ENCODE assay signal across 28 mouse cellular contexts in the genomic region with DNA sequence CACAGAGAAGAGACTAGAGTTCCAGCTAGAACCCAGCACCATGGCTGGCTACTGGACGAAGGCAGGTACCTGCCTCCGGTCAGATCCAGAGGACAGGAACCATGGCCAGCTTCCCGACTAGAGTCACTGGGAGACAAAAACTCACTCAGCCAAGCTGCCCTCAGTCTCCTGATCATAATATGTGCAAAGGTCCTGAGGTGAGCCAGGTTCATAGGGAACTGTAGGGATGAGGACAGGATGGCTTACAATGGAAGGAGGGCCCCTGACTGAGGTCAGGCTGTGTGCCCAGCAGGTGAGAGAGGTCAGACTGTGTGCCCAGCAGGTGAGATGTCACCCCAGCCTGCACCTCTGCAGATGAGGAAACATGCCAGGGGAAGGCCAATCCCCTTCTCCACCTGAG. TPM values are rescaled to one million over a fixed set of nuclear protein-coding genes. Genes with fewer than 3 reads are reported as not detected.
DNase-seq lines count a peak whose midpoint lies in the region; ATAC-seq and TF ChIP-seq lines count a peak whose summit lies in the region.
"Had no signal": no experiment of that assay in that cellular context is flagged by ENCODE, and none has a peak within 500 bp of the region (broad histone marks: within the 10 kb centered on the region; RNA-seq: fewer than 3 reads in every experiment).

No protein-coding gene starts in this region.

- no peak for DNase-seq in liver, embryonic 13.5 days
- no peak for DNase-seq in liver
- no peak for DNase-seq in liver, postnatal 0 days
- DNase-seq: adrenal gland, postnatal 10 days; B cell, adult 2 months; cerebellum, adult 11 months; cerebellum, adult 2 months; cerebellum, adult 9-11 months; cerebellum, postnatal 25 days; forebrain, postnatal 0 days; gastrocnemius, adult 2 months; gastrocnemius, postnatal 25 days; heart, adult 18-20 months had no signal

- no peak overlapping the region for H3K4me3 ChIP-seq in intestine, embryonic 16.5 days (ENCODE audit: low read length)
- H3K4me3 ChIP-seq in intestine, embryonic 15.5 days (replicated peaks) = no peak overlapping the region
- no peak overlapping the region for H3K4me3 ChIP-seq in liver, embryonic 13.5 days (replicated peaks)
- peak overlapping the region; percentile 29 for H3K4me3 ChIP-seq in megakaryocyte, embryonic 14.5 days (replicated peaks)
- no peak overlapping the region for H3K4me3 ChIP-seq in liver, postnatal 0 days (ENCODE audit: low read depth, low read length)
- H3K4me3 ChIP-seq: embryonic facial prominence, embryonic 12.5 days; embryonic facial prominence, embryonic 15.5 days; gastrocnemius, adult 2 months; hindbrain, embryonic 12.5 days; hindbrain, embryonic 15.5 days had no signal

- H3K27me3 ChIP-seq in intestine, embryonic 16.5 days (replicated peaks; ENCODE audit: control insufficient read depth, insufficient read depth, low read length) = no peaks in the 10 kb centered on the region
- H3K27me3 ChIP-seq in intestine, embryonic 15.5 days (replicated peaks) = peaks cover 6% of the 10 kb centered on the region; the same call in 1 of the 2 replicates
- peaks cover 21% of the 10 kb centered on the region for H3K27me3 ChIP-seq in liver, embryonic 13.5 days
- H3K27me3 ChIP-seq in megakaryocyte, embryonic 14.5 days (replicated peaks) = peaks cover 73% of the 10 kb centered on the region
- 0 out of 2 replicates have a peak, but pooled peaks cover 4% of the 10 kb centered on the region for H3K27me3 ChIP-seq in liver, postnatal 0 days (ENCODE audit: insufficient read depth, low read length)
- H3K27me3 ChIP-seq: CH12.LX, Patski had no signal

- H3K9ac ChIP-seq in intestine, embryonic 16.5 days (ENCODE audit: low read depth, low read length) = no peak overlapping the region
- no peak overlapping the region for H3K9ac ChIP-seq in intestine, embryonic 15.5 days
- no peak overlapping the region for H3K9ac ChIP-seq in liver, embryonic 13.5 days
- no peak overlapping the region for H3K9ac ChIP-seq in liver, postnatal 0 days (replicated peaks)
- H3K9ac ChIP-seq: embryonic facial prominence, embryonic 12.5 days; embryonic facial prominence, embryonic 15.5 days; forebrain, postnatal 0 days; hindbrain, embryonic 12.5 days; hindbrain, embryonic 15.5 days had no signal

- H3K4me2 ChIP-seq in intestine, embryonic 16.5 days (ENCODE audit: low read depth, low read length) = no peak overlapping the region
- no peak overlapping the region for H3K4me2 ChIP-seq in intestine, embryonic 15.5 days (replicated peaks)
- no peak overlapping the region for H3K4me2 ChIP-seq in liver, embryonic 13.5 days
- H3K4me2 ChIP-seq in liver, postnatal 0 days (ENCODE audit: low read depth, low read length) = no peak overlapping the region
- H3K4me2 ChIP-seq: embryonic facial prominence, embryonic 12.5 days; embryonic facial prominence, embryonic 15.5 days; heart, embryonic 11.5 days; hindbrain, embryonic 12.5 days; hindbrain, embryonic 15.5 days had no signal

- ATAC-seq in intestine, embryonic 16.5 days = no peak
- no peak for ATAC-seq in intestine, embryonic 15.5 days
- ATAC-seq in liver, embryonic 13.5 days (ENCODE audit: low read depth) = no peak
- no peak for ATAC-seq in megakaryocyte, adult 5-6 weeks (ENCODE audit: poor library complexity, severe bottlenecking)
- 0 out of 2 replicates have a peak, but pooled peaks have one; percentile 3 for ATAC-seq in liver, postnatal 0 days
- ATAC-seq: forebrain, embryonic 14.5 days; forebrain, postnatal 0 days; Patski had no signal

- H3K36me3 ChIP-seq in intestine, embryonic 16.5 days (ENCODE audit: control insufficient read depth, insufficient read depth, low read length) = no peaks in the 10 kb centered on the region
- no peaks in the 10 kb centered on the region; the same call in 1 of the 2 replicates for H3K36me3 ChIP-seq in intestine, embryonic 15.5 days
- H3K36me3 ChIP-seq in liver, embryonic 13.5 days = 0 out of 2 replicates have a peak, but pooled peaks cover 5% of the 10 kb centered on the region
- no peaks in the 10 kb centered on the region for H3K36me3 ChIP-seq in megakaryocyte, embryonic 14.5 days (replicated peaks; ENCODE audit: low read length)
- no peaks in the 10 kb centered on the region for H3K36me3 ChIP-seq in liver, postnatal 0 days (replicated peaks; ENCODE audit: insufficient read depth, low read length)
- H3K36me3 ChIP-seq: embryonic facial prominence, embryonic 12.5 days; embryonic facial prominence, embryonic 15.5 days; G1E; hindbrain, embryonic 12.5 days; hindbrain, embryonic 15.5 days had no signal

- H3K9me3 ChIP-seq in intestine, embryonic 16.5 days (ENCODE audit: control insufficient read depth, low read length) = no peaks in the 10 kb centered on the region
- no peaks in the 10 kb centered on the region for H3K9me3 ChIP-seq in intestine, embryonic 15.5 days
- H3K9me3 ChIP-seq in liver, embryonic 13.5 days (replicated peaks) = 0 out of 2 replicates have a peak, but pooled peaks cover 4% of the 10 kb centered on the region
- H3K9me3 ChIP-seq in megakaryocyte, embryonic 14.5 days = peaks cover 15% of the 10 kb centered on the region
- H3K9me3 ChIP-seq in liver, postnatal 0 days (ENCODE audit: low read length) = no peaks in the 10 kb centered on the region
- H3K9me3 ChIP-seq: embryonic facial prominence, embryonic 12.5 days; embryonic facial prominence, embryonic 15.5 days; hindbrain, embryonic 15.5 days had no signal

- no peak for TF ChIP-seq EP300 in liver, postnatal 0 days (IDR thresholded peaks at IDR 0.05; ENCODE audit: low read depth)

- H3K27ac ChIP-seq in intestine, embryonic 16.5 days (ENCODE audit: low read length) = 0 out of 2 replicates have a peak overlapping the region, but pooled peaks have one; percentile 88
- H3K27ac ChIP-seq in intestine, embryonic 15.5 days = no peak overlapping the region
- peak overlapping the region; percentile 48 for H3K27ac ChIP-seq in liver, embryonic 13.5 days
- peak overlapping the region; percentile 93 for H3K27ac ChIP-seq in liver, postnatal 0 days (ENCODE audit: low read depth)
- H3K27ac ChIP-seq: embryonic facial prominence, embryonic 12.5 days; embryonic facial prominence, embryonic 15.5 days; gastrocnemius, adult 2 months; hindbrain, embryonic 12.5 days; hindbrain, embryonic 15.5 days had no signal

- H3K4me1 ChIP-seq in intestine, embryonic 16.5 days (ENCODE audit: control insufficient read depth, insufficient read depth, low read length) = peaks cover 23% of the 10 kb centered on the region
- H3K4me1 ChIP-seq in intestine, embryonic 15.5 days (replicated peaks) = peaks cover 39% of the 10 kb centered on the region
- peaks cover 47% of the 10 kb centered on the region for H3K4me1 ChIP-seq in liver, embryonic 13.5 days (replicated peaks)
- H3K4me1 ChIP-seq in megakaryocyte, embryonic 14.5 days = peaks cover 54% of the 10 kb centered on the region
- H3K4me1 ChIP-seq in liver, postnatal 0 days (ENCODE audit: insufficient read depth) = peaks cover 12% of the 10 kb centered on the region

- TF ChIP-seq CTCF in liver, postnatal 0 days (IDR thresholded peaks at IDR 0.05; ENCODE audit: low read depth) = no peak

- WGBS in intestine, embryonic 16.5 days = 88% methylated on average over 3 of the region's 3 CpGs
- 84% methylated on average over 3 of the region's 3 CpGs for WGBS in intestine, embryonic 15.5 days
- 68% methylated on average over 3 of the region's 3 CpGs for WGBS in liver, embryonic 13.5 days (ENCODE audit: insufficient replicate concordance)
- WGBS in liver, postnatal 0 days (ENCODE audit: insufficient replicate concordance) = 78% methylated on average over 3 of the region's 3 CpGs

RNA-seq across cellular contexts. Expression of a gene that starts 58.7 kb away (rescaled TPM):
- 0.35 and 0.56 TPM in 2 replicates for polyA plus RNA-seq in intestine, embryonic 16.5 days (2015; fragmentation: Nextera tagmentation; extraction: Ambion mirVana)
- 0.36 and 1.1 TPM in 2 replicates for polyA plus RNA-seq in intestine, embryonic 15.5 days (2015; fragmentation: Nextera tagmentation; extraction: Ambion mirVana)
- polyA plus RNA-seq in liver, embryonic 13.5 days (2015; fragmentation: Nextera tagmentation; extraction: Ambion mirVana) = not detected in 2 replicates
- polyA plus RNA-seq in megakaryocyte, embryonic 14.5 days (2012; ENCODE audit: insufficient read depth, low replicate concordance) = 1.6 and 3.5 TPM in 2 replicates
- total RNA-seq in megakaryocyte, adult 5-6 weeks (2015) = not detected in 2 replicates
- total RNA-seq in megakaryocyte, adult 5-6 weeks (2017) = not detected in 2 replicates
- polyA plus RNA-seq in liver, postnatal 0 days (2015; fragmentation: Nextera tagmentation; extraction: Ambion mirVana) = 0.15 TPM in 1 of 2 replicates, not detected in the other
- total RNA-seq: CH12.LX; common myeloid progenitor, adult 5-6 weeks; G1E; hematopoietic stem cell, adult 5-6 weeks had no signal
- polyA plus RNA-seq: G1E had no signal
